In genomic region chr6:77628573-77629192, GRCm38 (mm10) we compare ENCODE assay signal across 8 mouse cellular contexts.
DNase-seq lines count a peak whose midpoint lies in the region; ATAC-seq and TF ChIP-seq lines count a peak whose summit lies in the region.

No protein-coding gene starts in this region.

- no peak overlapping the region for H3K4me2 ChIP-seq in limb, embryonic 11.5 days (ENCODE audit: low read depth, severe bottlenecking)
- no peak overlapping the region for H3K4me2 ChIP-seq in hindbrain, embryonic 13.5 days

- peak; percentile 62; the same call in 1 of the 2 replicates for ATAC-seq in limb, embryonic 11.5 days (ENCODE audit: insufficient number of reproducible peaks, low FRiP score, low TSS enrichment, low read depth)
- ATAC-seq in hindbrain, embryonic 13.5 days (ENCODE audit: low FRiP score), result peak; percentile 83

- H3K27me3 ChIP-seq in limb, embryonic 11.5 days (ENCODE audit: control insufficient read depth, insufficient read depth, low read length), result no peaks in the 10 kb centered on the region
- no peaks in the 10 kb centered on the region for H3K27me3 ChIP-seq in limb, embryonic 10.5 days (ENCODE audit: low read depth, poor library complexity, severe bottlenecking)
- no peaks in the 10 kb centered on the region for H3K27me3 ChIP-seq in hindbrain, embryonic 13.5 days

- H3K4me1 ChIP-seq in limb, embryonic 11.5 days (ENCODE audit: control insufficient read depth, insufficient read depth, low read length), result no peaks in the 10 kb centered on the region
- H3K4me1 ChIP-seq in limb, embryonic 10.5 days, result no peaks in the 10 kb centered on the region
- H3K4me1 ChIP-seq in hindbrain, embryonic 13.5 days (replicated peaks), result no peaks in the 10 kb centered on the region

- no peak for TF ChIP-seq POLR2A in brain, embryonic 14.5 days (IDR thresholded peaks at IDR 0.05; ENCODE audit: borderline replicate concordance, extremely low read depth, insufficient read depth, insufficient read length, poor library complexity, severe bottlenecking)

- no peak overlapping the region for H3K4me3 ChIP-seq in limb, embryonic 11.5 days (ENCODE audit: low read depth, low read length)
- H3K4me3 ChIP-seq in limb, embryonic 10.5 days, result no peak overlapping the region
- no peak overlapping the region for H3K4me3 ChIP-seq in hindbrain, embryonic 13.5 days

- no peak overlapping the region for H3K9ac ChIP-seq in limb, embryonic 11.5 days (ENCODE audit: low read length)
- no peak overlapping the region for H3K9ac ChIP-seq in hindbrain, embryonic 13.5 days

- WGBS in limb, embryonic 11.5 days, result 57% methylated on average over 7 of the region's 7 CpGs
- WGBS in limb, embryonic 10.5 days, result 59% methylated on average over 7 of the region's 7 CpGs
- 48% methylated on average over 7 of the region's 7 CpGs for WGBS in hindbrain, embryonic 13.5 days

- DNase-seq in limb, embryonic 11.5 days (ENCODE audit: low spot score), result peak; percentile 29
- no peak for DNase-seq in limb, embryonic 10.5 days (ENCODE audit: low spot score)
- DNase-seq in brain, embryonic 14.5 days (ENCODE audit: low read depth), result peak; percentile 81
- DNase-seq in mesoderm, embryonic 11.5 days (ENCODE audit: low read depth, low spot score), result peak; percentile 45
- DNase-seq in gastrocnemius, postnatal 25 days, result no peak
- DNase-seq in right cerebral cortex, postnatal 4 days, result no peak
- no peak for DNase-seq in B cell, adult 2 months

- no peaks in the 10 kb centered on the region for H3K36me3 ChIP-seq in limb, embryonic 11.5 days (ENCODE audit: control insufficient read depth, insufficient read depth, low read length)
- H3K36me3 ChIP-seq in limb, embryonic 10.5 days, result no peaks in the 10 kb centered on the region
- H3K36me3 ChIP-seq in hindbrain, embryonic 13.5 days, result no peaks in the 10 kb centered on the region

- no peak overlapping the region for H3K27ac ChIP-seq in limb, embryonic 11.5 days (replicated peaks; ENCODE audit: low read depth, low read length)
- no peak overlapping the region for H3K27ac ChIP-seq in limb, embryonic 10.5 days
- H3K27ac ChIP-seq in hindbrain, embryonic 13.5 days, result no peak overlapping the region

- peak; percentile 65; the same call in 1 of the 2 replicates for TF ChIP-seq CTCF in brain, embryonic 14.5 days (IDR thresholded peaks at IDR 0.05; ENCODE audit: borderline replicate concordance, extremely low read depth, insufficient read depth, insufficient read length)

- H3K9me3 ChIP-seq in limb, embryonic 11.5 days (ENCODE audit: control insufficient read depth, low read length), result no peaks in the 10 kb centered on the region
- H3K9me3 ChIP-seq in limb, embryonic 10.5 days (replicated peaks), result no peaks in the 10 kb centered on the region
- no peaks in the 10 kb centered on the region for H3K9me3 ChIP-seq in hindbrain, embryonic 13.5 days

Comparison
In these comparisons a context has a peak if more than half of its experiments do, and no peak if none do; other contexts are left out.
1. DNase-seq: peak in limb, embryonic 11.5 days (single experiment), brain, embryonic 14.5 days (single experiment) and mesoderm, embryonic 11.5 days (single experiment); none in limb, embryonic 10.5 days (single experiment), gastrocnemius, postnatal 25 days (single experiment), right cerebral cortex, postnatal 4 days (single experiment) and B cell, adult 2 months (0 of 2).